Mouse (Mus musculus): Measurements from ENCODE around the gene Mfrp.
A peak's percentile ranks its signal among the peaks of the same experiment; 100 is the strongest.

Gene Mfrp

GRCm38 (mm10) chr9:44078955-44079756 is 22.4 kb upstream of the Mfrp start:
- peak; percentile 83 for DNase-seq

DNA sequence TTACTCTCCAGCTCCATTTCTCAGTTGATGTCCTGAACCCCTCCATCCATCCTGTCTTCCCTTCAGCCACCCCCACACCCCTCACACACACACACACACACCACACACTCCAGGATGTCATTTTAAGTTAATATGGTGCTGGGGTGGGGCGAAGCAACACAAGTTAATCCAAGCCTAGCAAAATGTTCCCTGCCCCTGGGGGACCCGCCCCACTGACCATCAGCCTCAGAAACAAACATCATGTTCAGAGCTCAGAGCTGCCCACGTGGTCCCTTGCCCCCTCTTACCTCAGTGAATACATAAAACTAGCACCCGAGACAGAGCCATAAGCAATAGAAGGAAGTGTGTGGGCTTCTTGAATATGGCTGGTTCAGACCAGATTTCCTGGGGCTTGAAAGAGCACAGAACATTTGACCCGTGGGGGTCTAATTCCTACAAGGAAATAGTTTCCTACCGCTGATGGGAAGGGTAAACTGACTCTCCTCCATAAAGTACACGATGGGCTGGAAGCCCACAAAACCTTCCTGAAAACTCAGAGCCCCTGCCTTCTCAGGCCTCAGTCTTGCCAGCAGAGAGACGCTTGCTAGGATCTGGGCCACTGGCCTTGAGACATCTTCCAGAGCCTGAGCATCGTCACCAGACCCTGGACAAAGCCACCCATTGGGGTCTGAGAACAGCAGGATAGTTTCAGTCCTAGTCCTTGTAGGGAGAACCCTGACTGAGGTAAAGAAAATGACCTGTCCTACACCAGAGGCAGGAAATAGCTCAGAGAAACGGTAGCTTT is 21.3 kb upstream of the Mfrp start:
- DNase-seq = no peak

GRCm38 (mm10) chr9:44080953-44081352 is 20.6 kb upstream of the Mfrp start:
- no peak for DNase-seq

- DNase-seq = no peak
Measured at GRCm38 (mm10) chr9:44081581-44081980, 19.9 kb upstream of the Mfrp start.

DNA sequence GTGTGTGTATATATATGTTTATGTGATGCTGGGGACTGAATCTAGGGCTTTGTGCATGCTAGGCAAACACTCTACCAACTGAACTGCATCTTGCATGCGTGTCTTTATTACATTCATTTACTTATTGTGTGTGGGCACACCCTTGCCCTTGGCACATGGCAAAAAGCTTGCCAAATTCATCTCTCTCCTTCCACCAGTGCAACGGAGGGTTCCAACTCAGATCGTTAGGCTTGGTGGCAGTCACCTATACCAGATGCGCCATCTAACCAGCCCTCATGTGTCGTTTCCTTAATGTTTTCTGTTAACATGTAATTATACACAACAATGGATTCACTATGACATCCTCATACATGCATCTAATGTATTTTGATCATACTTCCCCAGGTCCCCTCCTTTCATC is 19.3 kb upstream of the Mfrp start:
- no peak for DNase-seq

GRCm38 (mm10) chr9:44083392-44084121 is 18.0 kb upstream of the Mfrp start:
- no peak for DNase-seq

DNA sequence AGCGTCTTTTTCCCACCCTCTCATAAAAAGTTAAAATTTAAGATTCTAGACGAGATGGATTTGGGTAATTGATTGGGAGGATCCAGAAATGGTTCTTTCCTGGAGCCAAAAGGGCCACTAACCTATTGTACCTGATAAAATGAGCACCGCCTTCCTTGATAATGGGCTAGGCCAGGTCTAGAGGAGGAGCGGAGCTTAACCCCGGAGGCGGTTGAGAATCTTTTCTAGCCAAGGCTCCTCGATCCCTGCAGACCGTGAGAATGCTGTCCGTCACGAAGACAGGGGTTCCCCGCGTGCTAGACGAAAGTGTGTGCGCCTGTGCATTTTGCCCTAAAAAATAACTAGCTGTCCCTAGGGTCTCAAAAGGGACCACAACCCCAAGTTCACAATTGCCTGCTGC is 17.3 kb upstream of the Mfrp start:
- no peak for DNase-seq

DNA sequence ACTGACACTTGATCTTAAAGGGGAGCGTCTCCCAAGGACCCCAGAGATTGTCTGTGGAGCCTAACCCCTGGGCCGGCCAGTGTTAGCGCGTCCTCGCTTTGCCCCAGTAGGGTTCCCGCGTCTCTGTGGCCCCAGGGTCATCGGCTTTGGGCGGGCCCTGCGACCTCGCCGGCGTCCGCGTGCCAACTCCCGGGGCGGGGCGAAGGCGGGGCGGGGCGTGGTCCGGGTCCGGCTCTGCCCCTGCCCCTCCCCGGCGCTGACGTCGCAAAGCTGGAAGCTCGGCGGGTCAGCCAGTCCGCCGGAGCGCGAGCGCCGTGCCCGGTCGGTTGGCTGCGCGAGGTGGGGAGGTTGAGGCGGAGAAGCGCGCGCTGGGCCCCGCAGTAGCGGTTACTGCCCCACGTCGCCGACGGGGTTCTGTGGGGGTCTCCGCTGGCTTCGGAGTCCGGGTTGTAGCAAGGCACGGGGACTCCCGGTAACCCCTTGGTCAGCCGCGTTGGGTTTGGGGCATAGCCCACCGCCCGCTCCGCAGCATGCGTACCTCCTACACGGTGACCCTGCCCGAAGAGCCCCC is 16.8 kb upstream of the Mfrp start:
- peak; percentile 98 for DNase-seq

- no peak for DNase-seq
Measured at GRCm38 (mm10) chr9:44085276-44085675, 16.3 kb upstream of the Mfrp start.

GRCm38 (mm10) chr9:44085741-44086665 is 15.5 kb upstream of the Mfrp start:
- no peak for DNase-seq

- no peak for DNase-seq
Measured at GRCm38 (mm10) chr9:44086960-44087359, 14.6 kb upstream of the Mfrp start.

DNA sequence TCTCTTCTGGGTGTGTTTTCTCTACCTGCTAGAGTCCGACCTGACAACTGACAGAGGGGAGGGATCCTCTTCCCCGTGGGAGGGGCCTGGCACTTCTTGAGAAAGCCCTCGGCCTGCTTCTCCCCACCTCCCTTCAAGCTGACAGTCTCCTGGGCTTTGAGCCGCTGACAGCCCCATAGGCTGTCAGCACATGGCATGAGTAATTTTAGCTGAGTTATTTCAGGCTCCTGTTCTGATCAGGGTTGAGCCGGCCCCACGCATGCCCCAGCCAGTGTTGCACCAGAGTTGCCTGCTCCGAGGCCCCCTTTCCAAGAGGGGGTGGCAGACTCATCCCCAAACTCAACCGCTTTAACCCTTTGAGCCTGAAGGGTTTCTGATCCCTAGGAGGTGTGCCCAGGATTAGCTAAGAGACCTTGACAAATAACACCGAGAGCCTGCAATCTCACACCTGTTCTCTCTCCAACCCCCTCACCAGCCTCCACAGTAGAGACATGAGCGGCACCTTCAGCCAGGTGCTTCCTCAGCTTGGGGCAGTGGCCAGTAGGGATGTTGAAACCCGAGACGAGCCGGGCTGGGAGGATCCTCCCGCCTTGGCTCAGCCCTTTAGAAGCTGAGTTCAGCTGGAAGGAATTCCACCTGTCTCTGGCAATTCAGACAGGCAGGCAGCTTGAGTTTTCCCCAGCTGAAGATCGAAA is 13.6 kb upstream of the Mfrp start:
- DNase-seq = no peak

- no peak for DNase-seq
Measured at GRCm38 (mm10) chr9:44088877-44089608, 12.5 kb upstream of the Mfrp start.

- DNase-seq = peak; percentile 81
Measured at GRCm38 (mm10) chr9:44093612-44094503, 7.7 kb upstream of the Mfrp start.

- no peak for DNase-seq
Measured at GRCm38 (mm10) chr9:44094737-44095136, 6.8 kb upstream of the Mfrp start.

DNA sequence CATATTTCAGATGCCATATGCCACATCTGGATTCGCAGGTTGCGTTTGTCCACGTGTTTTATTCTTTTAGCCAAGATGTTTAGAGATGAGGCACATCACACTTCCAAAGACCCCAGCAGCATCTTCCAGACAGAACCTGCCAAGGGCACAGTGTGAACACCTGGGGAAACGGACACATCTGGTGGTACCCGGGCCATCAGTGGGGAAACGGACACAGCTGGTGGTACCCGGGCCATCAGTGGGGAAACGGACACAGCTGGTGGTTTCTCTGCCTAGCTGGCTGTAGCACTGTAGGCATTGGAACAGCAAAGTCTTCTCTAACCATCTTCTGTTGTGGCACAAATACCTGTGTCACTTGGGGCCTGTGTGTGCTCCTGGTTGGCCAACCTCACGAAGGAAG is 5.7 kb upstream of the Mfrp start:
- no peak for DNase-seq

DNA sequence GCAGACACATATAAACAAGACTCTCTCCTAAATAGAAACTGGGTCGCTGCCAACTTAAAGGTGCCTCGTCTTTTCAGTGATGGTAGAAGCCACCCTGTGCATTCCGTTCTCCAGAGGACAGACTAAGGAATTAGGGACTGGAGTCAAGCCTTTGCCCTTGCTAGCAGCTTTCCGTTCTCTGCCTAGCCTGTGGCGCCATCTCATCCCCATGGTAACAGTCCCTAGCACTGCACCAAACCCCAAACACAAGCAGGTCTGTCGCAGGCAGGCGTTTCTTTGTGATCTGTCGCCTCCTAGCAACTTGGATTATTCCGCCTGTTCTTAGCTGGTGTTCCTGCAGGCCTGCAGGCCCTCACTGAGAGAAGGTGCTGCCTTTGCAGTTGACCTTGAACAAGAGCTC is 5.0 kb upstream of the Mfrp start:
- no peak for DNase-seq

GRCm38 (mm10) chr9:44104881-44105280 is 3.4 kb downstream of the Mfrp start:
- no peak for DNase-seq

GRCm38 (mm10) chr9:44105781-44106180 is 4.3 kb downstream of the Mfrp start:
- DNase-seq = no peak

DNA sequence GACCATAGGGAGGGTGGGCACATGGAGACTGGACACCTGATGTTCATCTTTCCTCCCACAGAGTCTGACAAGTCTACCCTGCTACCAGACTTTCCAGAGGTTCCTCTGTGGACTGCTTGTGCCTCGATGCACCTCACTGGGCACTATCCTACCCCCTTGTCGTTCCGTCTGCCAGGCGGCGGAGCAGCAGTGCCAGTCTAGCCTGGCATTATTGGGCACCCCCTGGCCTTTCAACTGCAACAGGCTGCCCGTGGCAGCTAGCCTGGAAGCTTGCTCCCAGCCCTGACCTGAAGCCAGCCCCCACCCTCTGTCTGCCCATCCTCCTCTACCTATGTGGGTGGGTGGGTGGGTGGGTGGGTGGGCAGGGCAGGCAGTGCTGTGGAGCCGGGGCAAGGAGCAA is 4.7 kb downstream of the Mfrp start:
- no peak for DNase-seq

Measured in lung, postnatal 14 days (tissue).